Mouse (Mus musculus) mammary gland, adult 2 months (tissue): Measurements from ENCODE around the gene Zfp526. TPM values are rescaled to one million over a fixed set of nuclear protein-coding genes. Genes with fewer than 3 reads are reported as not detected.

ENCODE experiments used
- polyA plus RNA-seq: library from polyadenylated mRNA; depleted of rRNA; stranded (reverse); fragments of >200 nt; gene quantifications from 2 replicates; pipeline ENCODE4 v1.2.3, GENCODE M21; 2012; ENCODE audit warnings: low replicate concordance; rRNA removed

Gene Zfp526
- 16.0 and 24.9 TPM in 2 replicates for polyA plus RNA-seq

GRCm38 (mm10) chr7:25221102-25221883 lies at the start of gene Zfp526:
TSS of gene Zfp526 (plus strand) at chr7:25221425.

GRCm38 (mm10) chr7:25179606-25180161 lies 41.5 kb upstream of the Zfp526 start, which contains the start of gene Pou2f2:
TSS of gene Pou2f2 (minus strand) at chr7:25179726.

GRCm38 (mm10) chr7:25220457-25221101 lies 646 bp upstream of the Zfp526 start, which contains the start of gene Dedd2:
TSS of gene Dedd2 (minus strand) at chr7:25220615.

GRCm38 (mm10) chr7:25237249-25238014 lies 16.2 kb downstream of the Zfp526 start, which contains the start of gene Gsk3a:
TSS of gene Gsk3a (minus strand) at chr7:25237851.

GRCm38 (mm10) chr7:25250141-25250972 lies 29.1 kb downstream of the Zfp526 start, which contains the start of gene Erf:
TSS of gene Erf (minus strand) at chr7:25250761.

GRCm38 (mm10) chr7:25267301-25267750 lies 46.1 kb downstream of the Zfp526 start, which contains the start of gene Cic:
TSS of gene Cic (plus strand) at chr7:25267704.

Other genes starting within 250 kb of the Zfp526 start
- gene Rabac1, start 248.7 kb upstream of the Zfp526 start, polyA plus RNA-seq: 616 and 766 TPM in 2 replicates
- gene Atp1a3, start 215.5 kb upstream of the Zfp526 start, polyA plus RNA-seq: 17.6 and 20.0 TPM in 2 replicates
- 25.8 and 38.3 TPM in 2 replicates for gene Grik5, start 149.1 kb upstream of the Zfp526 start, polyA plus RNA-seq
- gene Zfp574, start 148.9 kb upstream of the Zfp526 start, polyA plus RNA-seq: 32.4 and 58.6 TPM in 2 replicates
- 9.9 and 39.4 TPM in 2 replicates for gene Pou2f2, start 41.7 kb upstream of the Zfp526 start, polyA plus RNA-seq
- 35.6 and 56.0 TPM in 2 replicates for gene Dedd2, start 810 bp upstream of the Zfp526 start, polyA plus RNA-seq
- 125 and 143 TPM in 2 replicates for gene Gsk3a, start 16.4 kb downstream of the Zfp526 start, polyA plus RNA-seq
- gene Erf, start 29.3 kb downstream of the Zfp526 start, polyA plus RNA-seq: 28.1 and 66.5 TPM in 2 replicates
- 74.8 and 156 TPM in 2 replicates for gene Cic, start 46.3 kb downstream of the Zfp526 start, polyA plus RNA-seq
- gene Pafah1b3, start 76.6 kb downstream of the Zfp526 start, polyA plus RNA-seq: 37.8 and 49.3 TPM in 2 replicates
- 0.11 TPM in 1 of 2 replicates, not detected in the other for gene Prr19, start 80.0 kb downstream of the Zfp526 start, polyA plus RNA-seq
- gene Tmem145, start 84.7 kb downstream of the Zfp526 start, polyA plus RNA-seq: 0.06 and 0.16 TPM in 2 replicates
- 37.0 and 62.0 TPM in 2 replicates for gene Megf8, start 95.7 kb downstream of the Zfp526 start, polyA plus RNA-seq
- gene Cnfn, start 148.3 kb downstream of the Zfp526 start, polyA plus RNA-seq: 1.6 and 9.7 TPM in 2 replicates
- gene Lipe, start 177.3 kb downstream of the Zfp526 start, polyA plus RNA-seq: 870 and 942 TPM in 2 replicates
- 4.4 and 7.6 TPM in 2 replicates for gene Cxcl17, start 191.5 kb downstream of the Zfp526 start, polyA plus RNA-seq